In genomic region chr11:79093986-79094695, GRCm38 (mm10) we compare ENCODE assay signal across 12 mouse cellular contexts. TPM values are rescaled to one million over a fixed set of nuclear protein-coding genes. Genes with fewer than 3 reads are reported as not detected.
DNase-seq lines count a peak whose midpoint lies in the region; ATAC-seq and TF ChIP-seq lines count a peak whose summit lies in the region.
"Had no signal": no experiment of that assay in that cellular context is flagged by ENCODE, and none has a peak within 500 bp of the region (broad histone marks: within the 10 kb centered on the region; RNA-seq: fewer than 3 reads in every experiment).

No protein-coding gene starts in this region.

- H3K9ac ChIP-seq in heart, adult 2 months (ENCODE audit: low read depth, low read length) = no peak overlapping the region
- H3K9ac ChIP-seq in lung, embryonic 14.5 days = no peak overlapping the region
- H3K9ac ChIP-seq in embryonic facial prominence, embryonic 15.5 days = no peak overlapping the region
- no peak overlapping the region for H3K9ac ChIP-seq in neural tube, embryonic 14.5 days (replicated peaks; ENCODE audit: low read depth, low read length)

- H3K27me3 ChIP-seq in heart, adult 2 months (ENCODE audit: control insufficient read depth, insufficient read depth, low read length) = no peaks in the 10 kb centered on the region
- H3K27me3 ChIP-seq in lung, embryonic 14.5 days (ENCODE audit: insufficient read depth, low read length) = no peaks in the 10 kb centered on the region
- H3K27me3 ChIP-seq in embryonic facial prominence, embryonic 15.5 days = no peaks in the 10 kb centered on the region
- no peaks in the 10 kb centered on the region for H3K27me3 ChIP-seq in neural tube, embryonic 14.5 days (ENCODE audit: control insufficient read depth, insufficient read depth, low read length)
- no peaks in the 10 kb centered on the region for H3K27me3 ChIP-seq in thymus, adult 2 months (ENCODE audit: control insufficient read depth, insufficient read depth, low read length)

- peak; percentile 5 for ATAC-seq in lung, embryonic 14.5 days (ENCODE audit: insufficient read depth)
- ATAC-seq in embryonic facial prominence, embryonic 15.5 days (ENCODE audit: insufficient number of reproducible peaks, low FRiP score, low TSS enrichment, low read depth) = no peak
- ATAC-seq in neural tube, embryonic 14.5 days (ENCODE audit: low read depth) = no peak
- ATAC-seq: activated CD4-positive, CD25-positive, alpha-beta regulatory T cell, adult 4 months had no signal

- peak; percentile 52 to 62 for DNase-seq in heart, adult 2 months
- DNase-seq in heart, adult 9 months (ENCODE audit: low spot score in 2 of 2) = no peak
- DNase-seq in lung, embryonic 14.5 days = no peak
- DNase-seq in lung, postnatal 25 days (ENCODE audit: low spot score) = no peak
- DNase-seq in thymus, adult 2 months = no peak
- no peak for DNase-seq in left cerebral cortex, postnatal 10 days (ENCODE audit: extremely low spot score in 1 of 2, low spot score in 2 of 2)
- DNase-seq: cerebellum, postnatal 14 days; thymus, postnatal 25 days had no signal

- H3K9me3 ChIP-seq in lung, embryonic 14.5 days (ENCODE audit: low read depth, low read length) = no peaks in the 10 kb centered on the region
- H3K9me3 ChIP-seq in embryonic facial prominence, embryonic 15.5 days (replicated peaks) = no peaks in the 10 kb centered on the region
- no peaks in the 10 kb centered on the region for H3K9me3 ChIP-seq in neural tube, embryonic 14.5 days (ENCODE audit: control insufficient read depth, low read length)

- TF ChIP-seq CTCF in heart, adult 2 months (IDR thresholded peaks at IDR 0.05) = no peak
- TF ChIP-seq CTCF in lung, embryonic 14.5 days (IDR thresholded peaks at IDR 0.05; ENCODE audit: low read depth) = no peak
- TF ChIP-seq CTCF in thymus, adult 2 months (IDR thresholded peaks at IDR 0.05; ENCODE audit: borderline replicate concordance, control insufficient read depth, extremely low read depth, insufficient read depth, low read length, poor library complexity) = no peak

- H3K4me3 ChIP-seq in heart, adult 2 months = no peak overlapping the region
- no peak overlapping the region for H3K4me3 ChIP-seq in lung, embryonic 14.5 days (ENCODE audit: low read depth, low read length)
- no peak overlapping the region for H3K4me3 ChIP-seq in embryonic facial prominence, embryonic 15.5 days (replicated peaks)
- no peak overlapping the region for H3K4me3 ChIP-seq in neural tube, embryonic 14.5 days (ENCODE audit: low read depth, low read length)
- H3K4me3 ChIP-seq in thymus, adult 2 months (ENCODE audit: control insufficient read depth, insufficient read depth, low read length) = no peak overlapping the region

- H3K79me2 ChIP-seq in heart, adult 2 months (replicated peaks; ENCODE audit: control insufficient read depth, insufficient read depth, low read length) = no peaks in the 10 kb centered on the region

- TF ChIP-seq EP300 in heart, adult 2 months (IDR thresholded peaks at IDR 0.05; ENCODE audit: insufficient read depth, low read depth, low read length) = no peak

- peaks cover 34% of the 10 kb centered on the region for H3K4me1 ChIP-seq in heart, adult 2 months (ENCODE audit: control insufficient read depth, insufficient read depth, low read length)
- H3K4me1 ChIP-seq in lung, embryonic 14.5 days (ENCODE audit: insufficient read depth) = peaks cover 46% of the 10 kb centered on the region
- H3K4me1 ChIP-seq in embryonic facial prominence, embryonic 15.5 days = peaks cover 48% of the 10 kb centered on the region
- peaks cover 10% of the 10 kb centered on the region; the same call in 1 of the 2 replicates for H3K4me1 ChIP-seq in neural tube, embryonic 14.5 days (ENCODE audit: control insufficient read depth, insufficient read depth, low read length)
- peaks cover 14% of the 10 kb centered on the region for H3K4me1 ChIP-seq in thymus, adult 2 months (replicated peaks; ENCODE audit: control insufficient read depth, insufficient read depth, low read length)

- no peak for TF ChIP-seq POLR2A in heart, adult 2 months (IDR thresholded peaks at IDR 0.05; ENCODE audit: insufficient read depth, low read depth, low read length)
- TF ChIP-seq POLR2A in thymus, adult 2 months (IDR thresholded peaks at IDR 0.05; ENCODE audit: control insufficient read depth, extremely low read depth, insufficient read depth, low read length, poor library complexity) = no peak

- no peaks in the 10 kb centered on the region for H3K36me3 ChIP-seq in heart, adult 2 months (ENCODE audit: control insufficient read depth, insufficient read depth, low read length)
- H3K36me3 ChIP-seq in lung, embryonic 14.5 days (ENCODE audit: insufficient read depth) = no peaks in the 10 kb centered on the region
- H3K36me3 ChIP-seq in embryonic facial prominence, embryonic 15.5 days = no peaks in the 10 kb centered on the region
- H3K36me3 ChIP-seq in neural tube, embryonic 14.5 days (ENCODE audit: control insufficient read depth, insufficient read depth, low read length) = no peaks in the 10 kb centered on the region
- no peaks in the 10 kb centered on the region for H3K36me3 ChIP-seq in thymus, adult 2 months (ENCODE audit: control insufficient read depth, insufficient read depth, low read length)

- 57% methylated on average over 10 of the region's 10 CpGs for WGBS in heart, adult 2 months
- WGBS in lung, embryonic 14.5 days = 62% methylated on average over 10 of the region's 10 CpGs
- WGBS in embryonic facial prominence, embryonic 15.5 days = 72% methylated on average over 10 of the region's 10 CpGs
- 88% methylated on average over 10 of the region's 10 CpGs for WGBS in neural tube, embryonic 14.5 days
- WGBS in thymus, adult 2 months = 88% methylated on average over 10 of the region's 10 CpGs

- H3K4me2 ChIP-seq in lung, embryonic 14.5 days = no peak overlapping the region
- H3K4me2 ChIP-seq in embryonic facial prominence, embryonic 15.5 days (replicated peaks) = no peak overlapping the region
- H3K4me2 ChIP-seq in neural tube, embryonic 14.5 days (ENCODE audit: low read depth, low read length) = no peak overlapping the region

- intact Hi-C loops in heart, adult 2 months (cut with DNase I) = loop anchor here (2.0 kb wide), 1 partner anchor 41 kb away; no protein-coding TSS in a partner anchor
- intact Hi-C loops in left cerebral cortex, postnatal 10 days (cut with DNase I) = no loop called here

- peak overlapping the region; percentile 83 for H3K27ac ChIP-seq in heart, adult 2 months
- peak overlapping the region; percentile 94 for H3K27ac ChIP-seq in lung, embryonic 14.5 days (ENCODE audit: low read depth)
- H3K27ac ChIP-seq in embryonic facial prominence, embryonic 15.5 days (replicated peaks) = peak overlapping the region; percentile 85
- peak overlapping the region; percentile 34; the same call in 1 of the 2 replicates for H3K27ac ChIP-seq in neural tube, embryonic 14.5 days (ENCODE audit: low read depth, low read length)
- no peak overlapping the region for H3K27ac ChIP-seq in thymus, adult 2 months (ENCODE audit: control insufficient read depth, insufficient read depth, low read length)
- H3K27ac ChIP-seq: macrophage had no signal

RNA-seq across cellular contexts. Expression of gene Ksr1, which starts 52.1 kb away (rescaled TPM):
- 1 to 10 TPM; 5.1 to 7.0 TPM for total RNA-seq in heart, adult 2 months (2021)
- 6.7 and 7.8 TPM in 2 replicates for polyA plus RNA-seq in heart, adult 2 months (2012; rRNA removed)
- 4.0 and 5.1 TPM in 2 replicates for polyA plus RNA-seq in lung, embryonic 14.5 days (2014; fragmentation: Nextera tagmentation; extraction: Ambion mirVana)
- polyA plus RNA-seq in embryonic facial prominence, embryonic 15.5 days (2015; fragmentation: Nextera tagmentation; extraction: Ambion mirVana) = 5.6 and 5.8 TPM in 2 replicates
- polyA plus RNA-seq in neural tube, embryonic 14.5 days (2014; fragmentation: Nextera tagmentation; extraction: Ambion mirVana) = 8.6 and 8.9 TPM in 2 replicates
- 28.1 and 32.7 TPM in 2 replicates for polyA plus RNA-seq in thymus, adult 2 months (2012; rRNA removed)
- total RNA-seq in left cerebral cortex, postnatal 10 days (2021) = 10 to 100 TPM; 51.2 to 51.6 TPM

Comparison
In these comparisons a context has a peak if more than half of its experiments do, and no peak if none do; other contexts are left out.
1. DNase-seq: peak in heart, adult 2 months (2 of 2); none in heart, adult 9 months (0 of 2), lung, embryonic 14.5 days (single experiment), lung, postnatal 25 days (single experiment), thymus, adult 2 months (single experiment) and left cerebral cortex, postnatal 10 days (0 of 2).